Mouse (Mus musculus) midbrain, embryonic 11.5 days (tissue): Measurements from ENCODE around the gene Midn. TPM values are rescaled to one million over a fixed set of nuclear protein-coding genes. Genes with fewer than 3 reads are reported as not detected.

Source experiments
- ATAC-seq: fragments of 200-750 bp; cut with Nextera tagmentation; 2 replicates; pipeline ENCODE4 v1.8.0; 2017; ENCODE audit warnings: moderate TSS enrichment, moderate library complexity; ENCODE audit not compliant: low FRiP score
- DNase-seq: peaks from one replicate; pipeline ENCODE4 v3.0.0; 2015; ENCODE audit warnings: low spot score; ENCODE audit errors: missing footprints
- H3K27ac ChIP-seq: fragments of 300-500 bp; sonication (generic); 2 replicates; pipeline ENCODE4 v1.5.1; 2014; ENCODE audit warnings: low read depth, low read length
- H3K27me3 ChIP-seq: fragments of 300-500 bp; sonication (generic); 2 replicates; pipeline ENCODE4 v1.6.1; 2014; ENCODE audit warnings: mild to moderate bottlenecking, low read length, moderate library complexity, mixed read lengths; ENCODE audit not compliant: control insufficient read depth, insufficient read depth
- H3K36me3 ChIP-seq: fragments of 300-500 bp; sonication (generic); 2 replicates; pipeline ENCODE4 v1.6.1; 2014; ENCODE audit warnings: mild to moderate bottlenecking, low read length, moderate library complexity, mixed read lengths; ENCODE audit not compliant: control insufficient read depth, insufficient read depth
- H3K4me1 ChIP-seq: fragments of 300-500 bp; sonication (generic); 2 replicates; pipeline ENCODE4 v1.6.1; 2014; ENCODE audit warnings: low read length; ENCODE audit not compliant: control insufficient read depth, insufficient read depth
- H3K4me2 ChIP-seq: fragments of 300-500 bp; sonication (generic); 2 replicates; pipeline ENCODE4 v1.6.1; 2014; ENCODE audit warnings: mild to moderate bottlenecking, moderate library complexity
- H3K4me3 ChIP-seq: fragments of 300-500 bp; sonication (generic); 2 replicates; pipeline ENCODE4 v1.5.1; 2014; ENCODE audit warnings: low read depth, low read length
- H3K9ac ChIP-seq: fragments of 300-500 bp; sonication (generic); 2 replicates; pipeline ENCODE4 v1.6.1; 2014; ENCODE audit warnings: low read length
- H3K9me3 ChIP-seq: fragments of 300-500 bp; sonication (generic); 2 replicates; pipeline ENCODE4 v1.6.1; 2016; ENCODE audit warnings: low read length; ENCODE audit not compliant: control insufficient read depth
- WGBS: fragments of 180-500 bp; shearing (Covaris S2); extraction: QIAGEN DNeasy Blood & Tissue Kit; methylation state at CpG from one replicate; pipeline ENCODE4 v1.1.7; 2014; 5-methylcytosine and 5-hydroxymethylcytosine counted together
- polyA plus RNA-seq: library from polyadenylated mRNA; unstranded; fragments of >200 nt; fragmentation: Nextera tagmentation; extraction: Ambion mirVana; gene quantifications from 2 replicates; pipeline ENCODE4 v1.2.1, GENCODE M21; 2014

Midn gene
- polyA plus RNA-seq, 1 experiment from 2014 or later, result 71.3 TPM

- no peak overlapping the region for H3K9ac ChIP-seq
- H3K27ac ChIP-seq, result no peak overlapping the region
- 94% methylated on average over 12 of the region's 12 CpGs for WGBS
- H3K36me3 ChIP-seq, result 0 out of 2 replicates have a peak, but pooled peaks cover 2% of the 10 kb centered on the region
- H3K27me3 ChIP-seq, result peaks cover 2% of the 10 kb centered on the region
- no peak overlapping the region for H3K4me3 ChIP-seq
- H3K4me2 ChIP-seq, result no peak overlapping the region
- H3K4me1 ChIP-seq, result peaks cover 21% of the 10 kb centered on the region
- DNase-seq (no peak), ATAC-seq (no peak)
- H3K9me3 ChIP-seq, result no peaks in the 10 kb centered on the region
These were observed 3.9 kb upstream of the Midn start for GRCm38 (mm10) chr10:80144159-80144558.

GRCm38 (mm10) chr10:80144864-80145838, 2.9 kb upstream of the Midn start:
- H3K27me3 ChIP-seq, result no peaks in the 10 kb centered on the region
- H3K4me1 ChIP-seq, result peaks cover 17% of the 10 kb centered on the region
- 0 out of 2 replicates have a peak, but pooled peaks cover 2% of the 10 kb centered on the region for H3K36me3 ChIP-seq
- peak; percentile 98 for DNase-seq
- H3K27ac ChIP-seq, result no peak overlapping the region
- no peak overlapping the region for H3K4me3 ChIP-seq
- ATAC-seq, result no peak
- no peak overlapping the region for H3K9ac ChIP-seq
- no peaks in the 10 kb centered on the region for H3K9me3 ChIP-seq
- 75% methylated on average over 20 of the region's 20 CpGs for WGBS
- H3K4me2 ChIP-seq, result no peak overlapping the region

GRCm38 (mm10) chr10:80145896-80146295, 2.2 kb upstream of the Midn start:
- WGBS, result 94% methylated on average over 6 of the region's 6 CpGs
- no peak for DNase-seq
- ATAC-seq, result no peak
- H3K27ac ChIP-seq, result no peak overlapping the region
- no peaks in the 10 kb centered on the region for H3K9me3 ChIP-seq
- no peak overlapping the region for H3K9ac ChIP-seq
- peaks cover 17% of the 10 kb centered on the region for H3K4me1 ChIP-seq
- no peak overlapping the region; the same call in 1 of the 2 replicates for H3K4me3 ChIP-seq
- H3K36me3 ChIP-seq, result 0 out of 2 replicates have a peak, but pooled peaks cover 2% of the 10 kb centered on the region
- no peak overlapping the region for H3K4me2 ChIP-seq
- H3K27me3 ChIP-seq, result no peaks in the 10 kb centered on the region

GRCm38 (mm10) chr10:80146568-80147011, 1.5 kb upstream of the Midn start:
- Histone ChIP-seq H3K4me1 (peaks cover 17% of the 10 kb centered on the region), H3K36me3 (peaks cover 5% of the 10 kb centered on the region; the same call in 1 of the 2 replicates), H3K27ac (no peak overlapping the region), H3K9ac (no peak overlapping the region), H3K4me3 (no peak overlapping the region), H3K4me2 (no peak overlapping the region), H3K9me3 (no peaks in the 10 kb centered on the region), H3K27me3 (no peaks in the 10 kb centered on the region)
- no peak for DNase-seq
- ATAC-seq, result no peak
- WGBS, result 79% methylated on average over 4 of the region's 4 CpGs

GRCm38 (mm10) chr10:80147146-80147718, 840 bp upstream of the Midn start:
- Histone ChIP-seq H3K9ac (no peak overlapping the region; the same call in 1 of the 2 replicates), H3K27ac (peak overlapping the region; percentile 97; the same call in 1 of the 2 replicates), H3K4me2 (peak overlapping the region; percentile 74; the same call in 1 of the 2 replicates), H3K4me3 (peak overlapping the region; percentile 99; the same call in 1 of the 2 replicates), H3K9me3 (no peaks in the 10 kb centered on the region), H3K27me3 (no peaks in the 10 kb centered on the region), H3K4me1 (peaks cover 21% of the 10 kb centered on the region), H3K36me3 (peaks cover 9% of the 10 kb centered on the region)
- ATAC-seq (no peak), DNase-seq (no peak)
- WGBS, result 69% methylated on average over 5 of the region's 5 CpGs

GRCm38 (mm10) chr10:80148610-80149290, 678 bp downstream of the Midn start:
- under 1% methylated on average over 47 of the region's 57 CpGs for WGBS
- H3K9me3 ChIP-seq, result no peaks in the 10 kb centered on the region
- peak overlapping the region; percentile 74 for H3K4me2 ChIP-seq
- peak overlapping the region; percentile 99 for H3K4me3 ChIP-seq
- peaks cover 22% of the 10 kb centered on the region for H3K36me3 ChIP-seq
- peak overlapping the region; percentile 97 for H3K27ac ChIP-seq
- DNase-seq, result peak; percentile 99
- H3K27me3 ChIP-seq, result no peaks in the 10 kb centered on the region
- peak overlapping the region; percentile 100 for H3K9ac ChIP-seq
- ATAC-seq, result peak; percentile 48
- peaks cover 31% of the 10 kb centered on the region for H3K4me1 ChIP-seq

GRCm38 (mm10) chr10:80149291-80150225, 1.5 kb downstream of the Midn start:
- Histone ChIP-seq H3K27ac (peak overlapping the region; percentile 99), H3K9ac (peak overlapping the region; percentile 100), H3K27me3 (no peaks in the 10 kb centered on the region), H3K36me3 (peaks cover 30% of the 10 kb centered on the region), H3K4me3 (peak overlapping the region; percentile 99), H3K4me1 (peaks cover 39% of the 10 kb centered on the region), H3K4me2 (peak overlapping the region; percentile 99), H3K9me3 (no peaks in the 10 kb centered on the region)
- 1% methylated on average over 88 of the region's 88 CpGs for WGBS
- ATAC-seq, result peak; percentile 83
- DNase-seq, result no peak
